Mouse (Mus musculus) erythroid progenitor cell, adult 5-6 weeks (primary cell): ENCODE measurements around the gene Grik4. TPM values are rescaled to one million over a fixed set of nuclear protein-coding genes. Genes with fewer than 3 reads are reported as not detected.
"Not testable (repeated sequence)": the region's sequence is repeated elsewhere in the genome, so short reads cannot be mapped to it uniquely, and the experiment has no call there.

Source experiments
- ATAC-seq: replicated peaks from 2 replicates; pipeline ENCODE4 v1.8.0; 2016; ENCODE audit warnings: moderate number of reproducible peaks, mild to moderate bottlenecking, moderate TSS enrichment, inconsistent platforms; ENCODE audit not compliant: poor library complexity, low FRiP score, severe bottlenecking
- total RNA-seq, 2 experiments: library from RNA; stranded (forward) in 1 of 2; stranded (reverse) in 1 of 2; fragments of 150-400 nt in 1 of 2; fragments of 186-747, 209-891 nt in 1 of 2; gene quantifications; 2 replicates each; pipeline versions ENCODE4 v1.2.3 to v1.2.4; 2015 to 2017; ENCODE audit warnings: low replicate concordance in 2 of 2

Grik4 gene
- total RNA-seq, 2 experiments from 2014 or later = not detected

DNA sequence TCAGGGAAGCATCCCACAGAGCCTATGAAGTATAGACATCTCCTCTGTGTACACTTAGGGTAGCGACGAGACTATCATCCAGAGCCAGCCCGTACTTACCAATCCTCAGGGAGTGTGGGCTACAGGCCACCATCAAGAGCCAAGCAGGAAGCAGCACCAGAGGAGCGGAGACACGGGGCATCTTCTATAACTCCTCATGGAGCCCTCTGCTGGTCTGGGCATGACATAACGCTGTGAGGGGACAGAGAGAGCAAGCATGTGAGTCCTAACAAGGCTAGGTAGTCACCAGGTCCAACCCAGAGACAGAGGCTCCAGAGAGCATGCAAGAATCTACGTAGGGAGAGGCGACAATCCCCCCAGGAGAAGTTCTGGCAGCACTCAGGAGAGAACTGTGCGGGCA, 135.9 kb downstream of the Grik4 start:
- ATAC-seq = no peak

DNA sequence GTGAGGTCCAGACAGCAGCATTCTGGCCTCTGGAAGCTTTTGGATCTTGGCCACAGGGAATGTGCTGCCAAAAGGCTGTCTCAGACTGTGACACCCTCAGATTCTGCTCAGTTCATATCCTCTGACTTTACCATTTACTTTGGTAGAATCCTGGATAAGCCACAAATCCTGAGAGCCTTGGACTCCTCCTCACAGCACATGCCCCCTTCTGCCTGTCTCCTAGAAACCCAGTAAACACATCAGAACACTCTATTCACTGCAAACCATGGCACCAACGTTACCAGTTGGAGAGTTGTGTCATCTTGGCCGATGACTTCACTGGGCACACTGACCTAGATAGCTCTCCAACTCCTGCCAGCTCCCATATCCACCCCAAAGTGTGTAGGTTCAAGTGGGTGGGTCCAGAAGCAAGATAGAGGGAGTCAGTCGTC, 141.2 kb downstream of the Grik4 start:
- no peak for ATAC-seq

DNA sequence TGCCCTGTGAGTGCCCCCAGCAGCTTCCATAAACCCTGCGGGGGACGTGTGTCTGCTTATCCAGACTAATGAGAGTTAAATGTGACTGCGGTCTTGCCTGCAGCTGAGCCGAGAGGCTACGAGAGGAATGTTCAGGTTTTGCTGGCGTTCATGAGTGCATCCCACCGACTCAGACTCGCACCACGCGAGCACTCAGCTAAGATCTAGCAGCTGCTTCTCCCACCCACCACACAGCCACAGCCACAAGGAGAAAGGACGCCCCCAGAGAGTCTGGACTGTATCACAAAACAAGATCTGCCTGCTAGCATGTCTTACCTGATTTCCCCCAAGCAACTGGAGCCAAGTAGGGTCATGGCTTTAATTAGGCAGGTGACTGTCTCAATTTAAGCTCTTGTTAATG, 142.4 kb downstream of the Grik4 start:
- ATAC-seq = no peak

DNA sequence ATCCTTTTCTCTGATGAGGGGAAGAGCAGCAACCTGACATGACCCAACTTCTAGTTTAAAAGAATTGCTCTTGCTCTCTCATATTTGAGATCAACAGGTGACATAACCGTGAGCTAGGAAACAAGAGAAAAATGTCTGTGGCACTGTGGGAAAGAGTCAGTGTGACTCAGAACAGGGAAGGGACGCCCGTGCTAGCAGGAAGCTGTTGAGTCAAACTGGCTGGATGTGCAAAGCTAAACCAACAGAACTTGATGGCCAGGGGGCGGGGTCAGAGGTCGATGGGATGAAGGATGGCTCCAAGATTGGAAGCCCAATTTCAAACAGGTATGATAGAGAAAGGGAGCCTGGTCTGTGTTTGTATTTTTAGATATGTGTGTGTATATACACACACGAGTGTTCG, 144.2 kb downstream of the Grik4 start:
- ATAC-seq = no peak

DNA sequence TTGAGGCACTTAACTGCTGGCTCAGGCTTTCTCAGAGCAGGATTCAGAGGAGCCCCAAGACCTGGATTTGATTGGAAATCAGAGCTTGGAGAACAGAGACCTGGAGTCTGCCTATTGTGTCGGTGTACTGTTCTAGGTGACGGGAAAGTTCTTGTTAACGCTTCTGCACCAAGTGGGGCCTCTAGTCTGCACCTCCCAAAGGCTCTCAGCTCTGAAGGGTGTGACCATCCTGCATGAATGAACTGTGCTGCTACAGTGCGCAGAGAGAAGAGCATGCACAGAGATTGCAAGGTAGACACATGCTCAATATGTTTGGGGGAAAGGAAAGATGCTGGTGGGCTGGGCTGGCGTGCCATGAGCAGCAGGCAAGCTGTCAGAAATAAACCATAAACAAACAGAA, 144.6 kb downstream of the Grik4 start:
- ATAC-seq = no peak

DNA sequence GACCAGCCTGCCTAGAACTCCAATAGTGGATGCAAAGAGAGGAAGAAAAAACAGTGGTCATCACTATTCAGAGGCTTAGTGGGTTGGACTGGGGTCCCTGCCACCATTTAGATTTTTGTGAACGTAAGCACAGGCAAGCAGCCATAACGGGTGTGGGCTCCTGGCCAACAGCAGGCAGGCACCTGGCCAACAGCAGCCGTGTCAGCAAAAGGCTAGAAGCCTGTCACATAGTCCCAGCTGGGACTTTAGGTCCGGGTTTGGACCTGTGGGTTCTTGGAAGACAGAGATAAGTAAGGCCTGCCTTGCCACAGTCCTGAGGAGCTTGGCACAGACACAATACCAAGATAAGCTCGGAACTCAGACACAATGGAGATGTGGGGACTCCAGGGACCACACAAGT, 145.1 kb downstream of the Grik4 start:
- ATAC-seq = no peak

DNA sequence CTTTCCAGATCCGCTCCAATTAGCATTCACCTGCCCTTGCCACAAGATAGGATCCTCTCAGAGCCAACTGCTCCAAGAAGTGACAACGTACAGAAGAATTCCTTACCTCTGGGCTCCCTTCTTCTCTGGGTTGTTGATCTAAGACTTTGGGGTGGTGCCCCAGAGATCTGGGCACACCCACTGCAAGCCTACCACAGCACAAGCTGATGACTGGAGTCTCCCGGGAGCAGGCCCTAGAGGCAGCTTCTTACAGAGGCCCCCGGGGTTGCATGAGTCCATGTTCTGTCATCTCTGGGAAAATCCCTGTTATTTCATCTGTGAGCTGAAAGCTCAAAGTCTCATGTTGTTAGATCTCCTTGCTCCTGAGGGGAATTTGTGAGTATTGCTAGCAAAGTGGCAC, 146.0 kb downstream of the Grik4 start:
- no peak for ATAC-seq

DNA sequence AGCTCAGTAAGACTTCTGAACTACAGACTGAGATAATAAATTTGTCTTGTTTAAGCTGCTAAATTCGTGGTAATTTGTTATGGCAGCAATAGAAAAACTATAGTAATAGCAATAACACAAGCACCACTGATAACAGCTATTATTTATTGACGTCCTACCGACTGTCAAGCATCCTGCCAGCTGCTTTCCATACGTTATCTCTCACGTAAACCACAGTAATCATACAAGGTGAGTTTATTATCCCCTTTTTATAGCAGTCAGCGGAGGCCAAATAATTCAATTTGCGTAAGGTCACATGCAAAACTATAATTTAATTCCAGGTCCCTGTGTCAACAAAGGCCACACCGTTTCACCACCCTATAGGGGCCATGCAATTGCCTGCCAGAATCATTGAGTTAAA, 147.0 kb downstream of the Grik4 start:
- ATAC-seq = no peak

DNA sequence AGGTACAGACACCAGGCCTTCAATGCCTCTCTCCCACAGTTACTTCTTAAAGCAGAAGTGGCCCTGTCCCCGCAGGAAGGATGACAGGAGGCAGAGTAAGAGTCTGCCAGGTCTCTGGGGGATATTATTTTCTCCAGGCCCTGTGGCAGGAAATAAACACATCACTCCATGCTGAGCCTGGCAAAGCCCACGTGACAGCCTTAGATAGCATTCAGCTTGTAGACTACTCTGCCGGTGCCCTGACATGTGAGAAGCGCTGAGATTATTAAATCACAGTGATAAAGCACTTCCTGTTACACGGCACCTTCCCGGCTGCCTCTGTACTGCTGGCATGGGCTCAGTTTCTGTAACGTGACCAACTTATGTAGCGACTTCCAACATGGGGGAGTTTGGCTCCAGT, 148.4 kb downstream of the Grik4 start:
- no peak for ATAC-seq

DNA sequence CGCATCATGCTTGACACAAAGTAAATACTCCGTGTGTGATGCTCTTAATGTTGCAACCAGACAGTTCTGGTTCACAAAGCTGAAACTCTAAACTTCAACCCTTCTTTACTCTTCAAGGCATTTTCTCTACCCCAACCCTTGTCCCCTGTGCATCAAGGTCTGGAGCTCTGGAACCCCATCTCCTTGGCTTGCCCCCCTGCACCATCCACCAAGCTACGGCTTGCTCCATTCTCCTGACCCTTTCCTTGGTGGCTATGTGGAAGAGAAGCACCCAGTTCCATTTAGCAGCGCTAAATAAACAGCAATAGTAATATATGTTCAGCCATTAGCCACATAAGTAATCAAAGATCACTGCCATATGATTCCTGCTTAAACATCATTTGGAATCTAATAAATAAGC, 150.3 kb downstream of the Grik4 start:
- ATAC-seq = no peak

DNA sequence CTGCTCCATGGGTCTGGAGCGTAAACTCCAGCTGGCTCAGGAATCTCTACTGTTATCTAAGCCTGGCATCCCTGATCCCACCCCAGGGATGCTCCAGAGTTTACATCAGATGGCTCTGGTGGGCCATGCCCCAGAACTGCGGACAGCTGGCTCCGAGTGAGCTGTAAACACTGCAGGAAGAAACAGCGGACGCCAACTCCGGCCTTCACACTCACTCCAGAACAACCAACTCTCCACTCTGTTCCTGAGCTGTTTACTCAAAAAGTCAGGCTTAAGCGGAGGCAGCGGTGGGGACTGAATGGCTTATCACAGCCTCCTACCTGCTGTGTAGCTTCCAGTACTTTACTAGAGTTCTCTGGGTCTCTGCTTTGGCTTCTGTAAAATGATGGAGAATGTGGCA, 150.7 kb downstream of the Grik4 start:
- no peak for ATAC-seq

DNA sequence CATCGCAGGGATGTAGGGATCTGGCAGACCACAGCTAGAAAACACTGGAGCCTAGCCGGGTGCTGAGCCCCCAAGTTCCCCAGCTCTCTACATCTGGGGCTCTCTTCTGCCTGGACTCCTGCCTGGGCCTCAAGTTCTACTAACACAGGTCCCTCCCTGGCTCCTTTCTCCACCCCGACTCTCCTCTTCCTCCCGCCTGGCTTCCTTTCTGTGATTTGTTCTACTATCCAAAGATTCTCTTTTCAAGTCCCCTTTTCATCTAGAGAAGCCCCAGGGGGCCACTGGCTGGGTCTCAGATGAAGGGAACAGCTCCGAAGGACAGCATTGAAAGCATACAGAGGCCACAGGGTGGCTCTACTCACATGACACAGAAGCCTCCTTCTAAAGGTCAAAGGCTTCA, 151.9 kb downstream of the Grik4 start:
- ATAC-seq = no peak

DNA sequence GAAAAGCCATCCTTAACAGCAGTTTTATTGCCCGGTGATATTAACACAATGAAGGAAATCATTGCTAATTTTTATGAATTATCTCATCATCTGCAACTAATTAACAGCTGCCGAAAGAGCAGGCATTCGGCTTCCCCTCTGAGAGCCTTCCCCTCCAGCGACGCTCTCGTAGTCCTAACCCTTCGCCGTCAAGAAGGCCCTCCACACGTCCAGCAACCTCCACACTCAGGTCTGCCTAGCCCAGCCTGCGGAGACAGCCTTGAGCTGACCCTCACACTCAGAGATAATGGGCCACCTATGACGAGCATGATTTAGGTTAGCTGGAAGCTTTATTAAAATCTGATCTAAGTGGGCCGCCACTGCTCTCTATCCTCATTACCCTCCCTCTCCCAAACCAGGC, 152.5 kb downstream of the Grik4 start:
- no peak for ATAC-seq

DNA sequence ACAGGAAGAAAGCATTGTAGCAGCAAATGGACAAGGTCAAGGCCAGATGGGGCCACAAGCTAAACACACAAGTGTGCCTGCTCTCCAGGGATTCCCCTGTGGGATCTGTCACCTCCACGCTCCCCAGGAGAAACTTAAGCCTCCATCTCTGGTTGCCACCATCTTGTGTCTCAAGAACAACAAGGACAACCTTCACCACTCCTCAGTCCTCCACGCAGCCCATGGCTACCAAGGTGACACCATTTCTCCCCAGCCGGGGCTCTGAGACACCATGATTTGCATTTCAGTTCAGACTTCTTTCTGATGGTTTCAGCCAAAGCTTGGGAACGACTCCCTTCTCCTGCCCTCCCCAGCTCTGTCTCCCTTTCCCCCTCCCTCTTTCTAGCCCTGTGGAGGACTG, 152.9 kb downstream of the Grik4 start:
- no peak for ATAC-seq

DNA sequence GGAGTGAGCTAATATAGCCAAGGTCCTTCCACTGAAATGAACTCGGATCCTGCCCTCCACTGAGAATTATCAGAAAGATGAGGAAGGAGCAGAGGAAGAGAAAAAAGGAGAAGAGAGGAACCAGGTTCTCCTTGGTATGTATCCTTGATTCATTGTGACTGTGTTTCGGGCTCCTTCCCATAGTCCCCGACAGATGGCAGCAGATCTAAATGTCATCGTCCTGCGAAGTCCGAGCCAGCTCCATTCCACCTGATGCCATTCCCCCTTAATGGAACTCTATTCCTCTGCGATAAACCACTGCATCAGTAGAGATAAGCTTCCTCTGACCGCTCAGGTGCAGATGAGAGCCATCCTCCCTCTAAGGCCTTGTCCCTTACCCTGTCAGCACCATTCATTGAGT, 155.8 kb downstream of the Grik4 start:
- no peak for ATAC-seq

DNA sequence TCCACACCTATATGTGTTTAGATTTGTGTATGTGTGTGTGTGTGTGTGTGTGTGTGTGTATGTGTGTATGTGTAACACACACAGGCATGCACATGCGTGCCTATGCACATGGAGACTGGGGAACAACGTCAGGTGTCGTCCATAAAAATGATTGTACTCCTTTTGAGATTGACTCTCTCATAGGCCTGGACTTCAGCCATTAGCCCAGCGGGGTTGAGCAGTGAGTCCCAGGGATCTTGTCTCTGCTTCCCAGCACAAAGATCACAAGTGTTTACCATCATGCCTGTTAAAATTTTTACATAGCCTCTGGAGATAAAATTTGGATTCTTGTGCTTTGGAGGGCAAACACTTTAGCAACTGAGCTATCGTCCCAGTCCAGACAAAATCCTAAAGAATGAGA, 157.4 kb downstream of the Grik4 start:
- ATAC-seq = no peak

DNA sequence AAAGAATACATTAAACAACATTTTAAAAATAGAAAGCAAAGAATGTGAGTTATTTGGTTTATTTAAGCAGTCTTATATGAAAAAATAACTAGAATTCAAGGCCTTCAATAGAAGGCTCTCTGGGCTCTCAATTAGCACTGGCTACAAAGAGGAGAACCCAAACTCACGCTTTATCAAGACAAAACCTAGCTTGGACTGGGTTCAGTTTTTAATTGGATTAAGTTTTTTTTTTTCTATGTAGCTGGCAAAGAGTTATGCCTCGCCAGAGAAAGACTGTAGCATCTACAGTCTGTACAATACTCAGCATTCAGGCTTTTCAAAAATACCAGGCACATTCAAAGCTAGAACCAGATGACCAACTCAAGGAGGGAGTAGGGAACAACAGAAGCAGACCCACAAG, 158.0 kb downstream of the Grik4 start:
- ATAC-seq = no peak

DNA sequence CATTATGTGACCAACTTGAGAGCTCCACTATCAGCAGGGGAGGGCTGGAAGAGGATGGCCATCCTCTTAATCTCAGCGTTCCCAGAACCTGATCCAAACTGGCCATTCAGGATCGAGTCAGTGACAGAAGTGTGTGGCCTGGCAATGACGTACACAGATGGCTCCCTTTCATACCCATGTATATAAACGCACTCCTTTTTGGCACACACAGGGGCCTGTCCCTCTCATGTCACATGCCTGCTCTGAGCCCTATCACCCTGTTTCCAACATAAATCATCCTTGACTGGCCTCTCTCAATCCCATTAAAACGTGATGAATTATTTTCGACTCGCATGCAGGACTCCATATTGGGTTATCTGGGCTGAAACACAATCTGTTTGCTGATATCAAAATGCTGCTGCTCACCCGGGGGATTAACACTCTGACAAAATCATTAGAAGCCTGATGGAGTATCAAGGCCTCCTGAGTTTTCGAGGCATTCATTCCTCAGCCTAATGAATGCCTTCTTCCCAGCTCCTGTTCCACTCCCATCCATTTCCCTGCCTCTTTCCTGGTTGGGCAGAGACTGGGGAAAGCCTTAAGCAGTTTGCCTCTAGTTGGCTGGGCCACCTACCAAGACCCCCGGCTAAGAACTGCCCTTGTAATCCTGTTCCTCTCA, 159.0 kb downstream of the Grik4 start:
- no peak for ATAC-seq

DNA sequence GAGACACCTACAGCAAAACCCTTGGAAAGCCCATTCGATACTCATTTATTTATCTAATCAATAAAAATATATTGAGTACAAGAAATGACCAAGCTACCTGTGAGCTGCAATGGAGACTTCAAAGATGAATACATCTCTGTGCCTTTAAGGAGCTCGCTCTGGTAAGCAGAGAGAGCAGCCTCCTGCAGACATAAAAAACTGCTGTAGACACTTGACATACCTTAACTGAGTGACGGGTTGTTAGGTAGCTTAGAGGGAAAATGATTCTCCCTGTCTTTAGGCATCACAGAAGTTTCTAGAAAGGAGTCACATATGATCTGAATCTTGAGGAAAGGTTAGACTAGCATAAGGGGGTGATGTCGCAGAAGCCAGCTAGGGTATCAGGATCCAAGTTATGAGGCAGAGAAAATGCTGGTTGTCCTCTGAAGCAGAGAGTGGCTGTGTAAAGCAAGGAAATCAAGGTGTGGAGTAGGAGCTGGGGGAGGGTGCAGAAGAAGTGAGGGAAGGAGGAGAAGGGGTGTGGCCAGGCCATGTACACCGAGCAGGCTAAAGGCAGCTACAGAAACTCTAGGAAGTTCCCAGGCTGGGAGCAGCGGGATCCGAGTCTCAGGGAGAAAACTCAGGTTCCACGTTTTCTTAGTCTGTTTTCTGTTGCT, 160.9 kb downstream of the Grik4 start:
- no peak for ATAC-seq

DNA sequence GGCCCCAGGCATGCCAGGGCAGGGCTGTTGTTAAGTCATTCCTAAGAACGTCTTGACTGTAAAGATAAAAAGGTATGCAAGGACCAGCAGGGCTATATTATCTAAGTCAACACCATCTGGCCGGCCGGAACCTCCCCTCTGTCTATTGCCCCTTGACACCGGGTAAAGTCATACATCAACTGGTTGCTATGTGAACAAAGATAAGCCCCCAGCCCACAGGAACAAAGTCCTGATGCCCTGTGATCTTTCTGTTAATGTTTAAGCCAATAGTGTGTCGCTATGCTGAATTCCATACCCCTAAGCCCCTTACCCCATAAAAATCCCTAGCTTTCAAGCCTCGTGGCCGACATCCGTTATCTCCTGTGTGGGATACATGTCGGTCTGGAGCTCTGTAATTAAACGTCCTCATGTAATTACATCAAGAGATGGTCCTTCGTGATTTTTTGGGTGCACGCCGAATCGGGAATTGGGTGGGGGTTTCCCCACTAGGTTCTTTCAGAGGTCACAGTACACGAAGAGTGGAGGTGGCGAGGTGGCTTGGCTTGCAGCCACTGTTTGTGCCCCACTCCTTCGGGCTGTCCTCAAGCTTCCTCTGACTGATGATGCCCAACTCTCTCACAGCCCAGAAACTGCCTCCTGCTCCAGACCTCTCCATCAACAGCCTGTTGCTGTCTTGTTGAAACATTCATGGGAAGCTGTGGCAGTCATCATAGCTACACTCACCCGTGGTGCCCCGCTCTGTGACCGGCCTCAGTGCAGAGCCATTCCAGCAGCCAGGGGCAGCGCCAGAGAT, 165.6 kb downstream of the Grik4 start:
- ATAC-seq = not testable (repeated sequence)

DNA sequence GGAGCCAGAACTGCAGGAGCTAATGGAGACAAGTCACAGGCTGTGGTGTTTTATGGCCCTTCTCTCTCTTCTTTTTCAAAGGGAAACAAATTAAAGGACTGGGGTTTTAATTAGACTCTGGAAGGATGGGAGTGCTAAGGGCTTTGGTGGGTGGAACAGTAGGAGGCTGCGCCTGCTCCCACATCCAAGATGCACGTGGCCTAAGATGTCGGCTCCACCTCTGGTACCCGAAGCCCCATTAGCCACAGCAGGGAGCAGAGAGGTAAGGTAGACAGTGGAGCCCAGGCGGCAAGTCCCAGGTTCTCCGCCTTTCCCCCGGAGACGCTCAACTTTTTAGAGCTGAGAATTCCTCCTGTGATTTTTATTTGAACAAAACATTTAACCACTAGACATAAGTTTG, 166.4 kb downstream of the Grik4 start:
- ATAC-seq = no peak
